Mouse (Mus musculus) testis, adult 2 months (tissue): ENCODE measurements at regions not wholly inside any gene's neighbourhood (a gene's known extent, or its start where the extent isn't known, plus 50 kb on each side); places are given as distances from the start of the nearest gene placed in this dataset.

Experiments used
- CTCF ChIP-seq: fragments of 200-500 bp; IDR thresholded peaks from 2 replicates; pipeline ENCODE4 v1.5.1; 2012; ENCODE audit warnings: low read depth, mild to moderate bottlenecking, inconsistent platforms, low read length, moderate library complexity; ENCODE audit not compliant: control insufficient read depth, insufficient read depth, insufficient replicate concordance
- POLR2A ChIP-seq: fragments of 200-500 bp; IDR thresholded peaks from 2 replicates; pipeline ENCODE4 v1.6.1; 2012; ENCODE audit warnings: low read depth, mild to moderate bottlenecking, inconsistent platforms, low read length, moderate library complexity; ENCODE audit not compliant: control insufficient read depth

GRCm38 (mm10) chr1:154067856-154068255 is 133.1 kb upstream of the Zfp648 start:
- TF ChIP-seq CTCF: no peak
- no peak for TF ChIP-seq POLR2A
